Mouse (Mus musculus): ENCODE data around the gene Dnajb14. TPM values are rescaled to one million over a fixed set of nuclear protein-coding genes. Genes with fewer than 3 reads are reported as not detected.
"Not testable (repeated sequence)": the region's sequence is repeated elsewhere in the genome, so short reads cannot be mapped to it uniquely, and the experiment has no call there.

Dnajb14 gene
- polyA plus RNA-seq, 1 experiment from 2014 or later: 9.6 TPM

DNA sequence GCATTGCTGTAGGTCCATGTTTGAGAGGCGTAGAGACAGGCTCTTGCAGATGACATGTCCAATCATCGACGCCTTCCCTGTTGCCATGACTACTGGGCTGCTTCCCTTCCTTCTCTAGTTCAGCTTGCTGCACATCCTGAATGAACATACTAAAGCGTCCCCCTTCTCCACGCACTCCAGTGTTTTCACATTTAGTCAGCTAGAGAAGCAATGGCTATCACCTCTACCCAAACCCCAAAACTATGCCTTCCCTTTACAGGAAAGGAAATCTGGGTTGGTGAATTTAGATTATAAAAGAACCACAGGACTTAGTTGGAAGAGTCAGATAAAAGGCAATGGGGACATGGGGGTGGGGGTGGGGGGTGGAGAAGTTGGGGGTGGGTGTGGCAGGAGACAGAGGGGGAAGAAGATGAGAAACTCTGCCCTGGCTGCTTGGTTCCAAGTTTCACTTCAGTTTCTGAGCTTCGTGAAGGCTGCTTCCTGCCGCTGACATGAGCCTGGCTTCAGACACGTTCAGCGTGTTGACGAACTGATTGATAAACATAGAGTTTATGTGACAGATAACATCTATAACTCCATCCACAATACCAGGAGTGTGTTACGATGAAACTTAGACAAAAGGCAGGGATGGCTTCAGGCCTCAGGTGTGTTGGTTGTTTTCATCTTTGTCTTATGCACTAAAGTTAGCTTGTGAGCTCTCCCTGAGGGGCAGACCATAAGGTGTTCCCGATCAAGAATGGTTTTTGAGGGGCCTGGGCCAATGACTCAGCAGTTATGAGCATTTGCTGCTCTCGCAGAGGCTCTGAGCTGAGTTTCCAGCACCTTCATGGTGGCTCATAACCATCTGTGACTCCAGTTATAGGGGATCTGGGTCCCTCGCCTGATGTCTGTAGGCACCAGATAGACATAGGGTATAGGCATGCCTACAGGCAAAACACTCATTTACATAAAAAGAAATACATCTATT lies 85.7 kb downstream of the Dnajb14 start:
- Histone ChIP-seq H3K9ac (ENCODE audit: low read depth, low read length) (peak overlapping the region; percentile 25; the same call in 1 of the 2 replicates), H3K4me3 (ENCODE audit: low read length) (no peak overlapping the region), H3K36me3 (ENCODE audit: control insufficient read depth, insufficient read depth, low read length) (no peaks in the 10 kb centered on the region), H3K4me1 (ENCODE audit: control insufficient read depth, insufficient read depth, low read length) (peaks cover 25% of the 10 kb centered on the region), H3K27ac (ENCODE audit: low read length) (peak overlapping the region; percentile 46), H3K27me3 (replicated peaks; ENCODE audit: control insufficient read depth, insufficient read depth, low read length) (no peaks in the 10 kb centered on the region), H3K4me2 (ENCODE audit: low read depth, low read length) (no peak overlapping the region), H3K9me3 (ENCODE audit: control insufficient read depth, low read length) (no peaks in the 10 kb centered on the region)
- ATAC-seq: peak; percentile 56
- 62% methylated on average over 14 of the region's 14 CpGs for WGBS

DNA sequence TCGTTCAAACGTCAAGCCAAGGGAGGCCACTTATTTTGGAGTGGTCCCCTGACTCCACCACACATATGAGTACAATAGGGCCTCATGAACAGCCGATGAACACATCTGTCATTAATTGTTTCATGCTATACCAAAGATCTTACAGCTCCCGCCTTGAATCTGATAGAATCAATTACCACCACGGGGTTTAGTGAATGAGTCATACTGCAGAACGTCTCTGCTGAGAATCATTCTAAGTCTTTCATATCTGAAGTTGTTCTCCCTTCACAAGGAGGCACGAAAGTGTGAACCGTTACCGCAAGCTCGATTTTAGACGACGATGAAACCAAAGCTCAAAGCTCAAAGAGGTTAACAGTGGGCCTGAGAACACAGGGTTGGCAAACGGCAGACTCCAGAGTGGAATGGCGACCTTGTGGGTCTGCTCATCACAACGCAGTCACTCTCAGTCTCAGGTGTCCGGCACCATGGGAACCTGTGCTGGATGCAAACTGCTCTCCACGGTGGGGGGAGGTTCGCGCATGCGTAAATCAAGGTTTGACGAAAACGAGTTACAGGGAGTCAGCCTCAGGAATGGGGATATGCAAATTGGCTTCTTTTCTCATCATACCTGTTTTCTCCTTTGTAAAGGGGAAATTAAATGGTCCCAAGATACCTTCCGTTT lies 86.9 kb downstream of the Dnajb14 start:
- Histone ChIP-seq H3K27me3 (replicated peaks; ENCODE audit: control insufficient read depth, insufficient read depth, low read length) (no peaks in the 10 kb centered on the region), H3K4me3 (ENCODE audit: low read length) (no peak overlapping the region), H3K4me1 (ENCODE audit: control insufficient read depth, insufficient read depth, low read length) (peaks cover 25% of the 10 kb centered on the region), H3K9ac (ENCODE audit: low read depth, low read length) (no peak overlapping the region), H3K4me2 (ENCODE audit: low read depth, low read length) (no peak overlapping the region), H3K27ac (ENCODE audit: low read length) (no peak overlapping the region), H3K36me3 (ENCODE audit: control insufficient read depth, insufficient read depth, low read length) (no peaks in the 10 kb centered on the region), H3K9me3 (ENCODE audit: control insufficient read depth, low read length) (no peaks in the 10 kb centered on the region)
- 70% methylated on average over 23 of the region's 23 CpGs for WGBS
- ATAC-seq: no peak

DNA sequence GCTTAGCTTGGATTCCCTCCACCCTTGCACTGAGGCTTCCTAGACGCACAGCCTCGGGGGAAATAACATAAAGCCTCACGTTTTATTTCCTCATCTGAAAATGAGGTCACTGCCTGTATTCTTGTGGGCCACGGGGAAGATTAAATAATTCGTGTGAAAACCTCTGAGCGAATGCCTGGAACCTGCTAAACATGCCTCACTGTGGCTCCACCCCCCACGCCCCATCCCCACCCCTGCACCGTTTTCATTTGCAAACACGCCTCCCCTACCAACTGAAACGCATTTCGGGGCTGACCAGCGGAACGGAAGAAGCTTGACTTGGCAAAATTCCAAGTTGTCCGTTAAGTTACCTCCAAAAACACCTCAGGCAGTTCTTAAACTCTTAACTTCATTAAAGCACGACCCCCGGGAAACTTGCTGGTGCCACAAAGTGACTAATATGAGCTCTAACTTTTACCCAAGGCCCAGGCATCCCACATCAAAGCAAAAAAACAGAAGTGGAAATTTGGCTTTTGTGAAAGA lies 88.1 kb downstream of the Dnajb14 start:
- H3K4me3 ChIP-seq (ENCODE audit: low read length): peak overlapping the region; percentile 14; the same call in 1 of the 2 replicates
- 21% methylated on average over 16 of the region's 16 CpGs for WGBS
- H3K9me3 ChIP-seq (ENCODE audit: control insufficient read depth, low read length): no peaks in the 10 kb centered on the region
- no peak overlapping the region for H3K27ac ChIP-seq (ENCODE audit: low read length)
- ATAC-seq: no peak
- peak overlapping the region; percentile 52 for H3K4me2 ChIP-seq (ENCODE audit: low read depth, low read length)
- no peaks in the 10 kb centered on the region for H3K36me3 ChIP-seq (ENCODE audit: control insufficient read depth, insufficient read depth, low read length)
- H3K4me1 ChIP-seq (ENCODE audit: control insufficient read depth, insufficient read depth, low read length): peaks cover 25% of the 10 kb centered on the region
- H3K9ac ChIP-seq (ENCODE audit: low read depth, low read length): 0 out of 2 replicates have a peak overlapping the region, but pooled peaks have one; percentile 14
- H3K27me3 ChIP-seq (replicated peaks; ENCODE audit: control insufficient read depth, insufficient read depth, low read length): no peaks in the 10 kb centered on the region

DNA sequence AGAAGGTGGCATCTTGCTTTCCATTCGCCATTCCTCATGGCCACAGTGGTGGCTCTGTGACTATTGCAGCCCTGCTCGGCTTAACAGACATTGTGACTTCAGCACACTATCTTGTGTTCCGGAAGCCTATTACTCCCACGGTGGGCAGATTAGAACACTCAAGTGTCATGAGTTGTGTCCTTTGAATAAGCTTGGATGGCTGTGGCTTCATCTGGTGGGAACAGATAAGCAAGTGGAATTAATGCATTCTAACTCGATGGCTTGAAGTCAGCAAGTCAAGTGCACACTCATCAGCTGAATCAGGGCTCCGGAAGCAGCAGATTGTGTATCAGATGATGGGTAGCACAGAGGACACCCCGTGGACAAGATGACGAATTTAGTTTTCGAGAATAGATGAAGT lies 90.4 kb downstream of the Dnajb14 start:
- no peaks in the 10 kb centered on the region for H3K36me3 ChIP-seq (ENCODE audit: control insufficient read depth, insufficient read depth, low read length)
- no peak overlapping the region for H3K9ac ChIP-seq (ENCODE audit: low read depth, low read length)
- H3K27ac ChIP-seq (ENCODE audit: low read length): no peak overlapping the region
- no peaks in the 10 kb centered on the region for H3K9me3 ChIP-seq (ENCODE audit: control insufficient read depth, low read length)
- 0 out of 2 replicates have a peak, but pooled peaks have one; percentile 20 for ATAC-seq
- peaks cover 13% of the 10 kb centered on the region; the same call in 1 of the 2 replicates for H3K4me1 ChIP-seq (ENCODE audit: control insufficient read depth, insufficient read depth, low read length)
- 91% methylated on average over 9 of the region's 9 CpGs for WGBS
- no peak overlapping the region for H3K4me3 ChIP-seq (ENCODE audit: low read length)
- H3K27me3 ChIP-seq (replicated peaks; ENCODE audit: control insufficient read depth, insufficient read depth, low read length): no peaks in the 10 kb centered on the region
- H3K4me2 ChIP-seq (ENCODE audit: low read depth, low read length): no peak overlapping the region

DNA sequence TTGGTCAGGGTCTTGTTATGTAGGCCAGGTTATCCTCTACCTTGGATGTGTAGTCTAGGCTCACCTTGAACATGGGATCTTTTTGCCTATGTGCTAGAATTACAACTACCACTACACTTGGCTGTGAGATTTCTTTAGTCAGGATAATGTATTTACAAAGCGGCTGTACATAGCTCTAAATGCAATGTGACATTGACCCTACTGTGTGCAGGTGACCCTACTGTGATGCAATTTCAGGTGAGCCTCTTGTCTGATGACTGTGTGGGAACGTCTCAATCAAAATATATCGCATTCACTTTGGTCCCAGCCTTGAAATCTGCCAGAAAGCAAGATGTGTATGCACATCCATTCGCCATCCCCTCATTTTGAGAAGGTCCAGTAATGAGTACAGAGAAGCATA lies 90.9 kb downstream of the Dnajb14 start:
- no peaks in the 10 kb centered on the region for H3K36me3 ChIP-seq (ENCODE audit: control insufficient read depth, insufficient read depth, low read length)
- no peak overlapping the region for H3K4me3 ChIP-seq (ENCODE audit: low read length)
- no peaks in the 10 kb centered on the region for H3K27me3 ChIP-seq (replicated peaks; ENCODE audit: control insufficient read depth, insufficient read depth, low read length)
- no peak for ATAC-seq
- no peak overlapping the region for H3K27ac ChIP-seq (ENCODE audit: low read length)
- no peaks in the 10 kb centered on the region for H3K9me3 ChIP-seq (ENCODE audit: control insufficient read depth, low read length)
- H3K9ac ChIP-seq (ENCODE audit: low read depth, low read length): no peak overlapping the region
- 94% methylated on average over 4 of the region's 4 CpGs for WGBS
- H3K4me1 ChIP-seq (ENCODE audit: control insufficient read depth, insufficient read depth, low read length): peaks cover 8% of the 10 kb centered on the region; the same call in 1 of the 2 replicates
- H3K4me2 ChIP-seq (ENCODE audit: low read depth, low read length): no peak overlapping the region

DNA sequence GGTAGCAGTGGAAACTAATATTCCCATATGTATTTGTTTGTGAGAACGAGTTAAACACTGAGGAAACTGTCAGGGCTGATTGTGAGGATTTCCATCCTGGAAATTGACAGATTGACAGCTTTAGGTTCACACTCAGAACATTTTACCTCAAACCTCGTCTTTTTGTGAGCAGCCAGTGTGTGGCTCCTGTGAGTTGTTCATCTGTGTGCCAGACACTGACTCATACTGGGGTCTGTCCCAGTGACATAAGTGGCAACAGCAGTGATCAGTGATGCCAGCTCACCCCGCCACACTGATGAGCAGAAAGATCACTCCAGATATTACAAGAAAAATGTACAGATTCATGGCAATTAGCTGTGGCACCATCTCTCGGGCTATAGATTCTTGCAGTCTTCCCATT lies 92.0 kb downstream of the Dnajb14 start:
- no peak overlapping the region for H3K27ac ChIP-seq (ENCODE audit: low read length)
- H3K9me3 ChIP-seq (ENCODE audit: control insufficient read depth, low read length): no peaks in the 10 kb centered on the region
- H3K9ac ChIP-seq (ENCODE audit: low read depth, low read length): no peak overlapping the region
- H3K27me3 ChIP-seq (replicated peaks; ENCODE audit: control insufficient read depth, insufficient read depth, low read length): no peaks in the 10 kb centered on the region
- H3K4me3 ChIP-seq (ENCODE audit: low read length): no peak overlapping the region
- H3K36me3 ChIP-seq (ENCODE audit: control insufficient read depth, insufficient read depth, low read length): no peaks in the 10 kb centered on the region
- H3K4me2 ChIP-seq (ENCODE audit: low read depth, low read length): no peak overlapping the region
- peaks cover 6% of the 10 kb centered on the region; the same call in 1 of the 2 replicates for H3K4me1 ChIP-seq (ENCODE audit: control insufficient read depth, insufficient read depth, low read length)
- 78% methylated on average over 4 of the region's 4 CpGs for WGBS
- no peak for ATAC-seq

DNA sequence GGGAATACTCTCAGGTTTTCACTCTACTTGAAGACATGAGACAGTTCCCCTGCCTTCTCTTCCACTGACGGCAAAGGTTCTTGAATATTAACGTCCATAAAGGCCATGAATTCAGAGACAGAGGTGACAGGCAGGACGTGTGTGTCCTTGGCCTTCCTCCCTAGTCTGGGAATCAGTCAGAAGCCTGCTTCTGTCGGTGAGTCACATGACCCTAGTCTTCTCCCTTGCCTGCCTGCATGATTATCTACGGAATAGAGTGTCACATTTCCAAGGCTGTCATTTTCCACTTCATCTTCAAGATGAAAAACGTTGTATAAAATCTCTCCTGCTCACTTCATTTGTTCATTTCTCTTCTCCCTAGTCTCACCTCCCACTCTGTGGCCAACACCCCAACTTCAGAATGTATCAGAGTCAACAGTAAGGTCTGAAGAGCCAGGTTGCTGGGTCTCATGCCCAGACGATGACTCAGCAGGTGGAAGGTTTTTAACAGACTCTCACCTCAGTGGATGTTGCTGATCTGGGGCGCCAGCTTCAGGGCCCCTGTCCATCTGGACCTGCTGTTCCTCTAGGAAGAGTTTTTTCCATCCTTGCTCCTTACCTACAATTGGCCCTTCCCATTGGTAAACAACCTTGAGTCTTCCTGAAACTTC lies 94.4 kb downstream of the Dnajb14 start:
- Histone ChIP-seq H3K27me3 (replicated peaks; ENCODE audit: control insufficient read depth, insufficient read depth, low read length) (no peaks in the 10 kb centered on the region), H3K36me3 (ENCODE audit: control insufficient read depth, insufficient read depth, low read length) (no peaks in the 10 kb centered on the region), H3K4me3 (ENCODE audit: low read length) (no peak overlapping the region), H3K4me2 (ENCODE audit: low read depth, low read length) (no peak overlapping the region), H3K9ac (ENCODE audit: low read depth, low read length) (no peak overlapping the region), H3K9me3 (ENCODE audit: control insufficient read depth, low read length) (no peaks in the 10 kb centered on the region), H3K4me1 (ENCODE audit: control insufficient read depth, insufficient read depth, low read length) (no peaks in the 10 kb centered on the region), H3K27ac (ENCODE audit: low read length) (no peak overlapping the region)
- 0 out of 2 replicates have a peak, but pooled peaks have one; percentile 46 for ATAC-seq
- WGBS: 61% methylated on average over 8 of the region's 8 CpGs

DNA sequence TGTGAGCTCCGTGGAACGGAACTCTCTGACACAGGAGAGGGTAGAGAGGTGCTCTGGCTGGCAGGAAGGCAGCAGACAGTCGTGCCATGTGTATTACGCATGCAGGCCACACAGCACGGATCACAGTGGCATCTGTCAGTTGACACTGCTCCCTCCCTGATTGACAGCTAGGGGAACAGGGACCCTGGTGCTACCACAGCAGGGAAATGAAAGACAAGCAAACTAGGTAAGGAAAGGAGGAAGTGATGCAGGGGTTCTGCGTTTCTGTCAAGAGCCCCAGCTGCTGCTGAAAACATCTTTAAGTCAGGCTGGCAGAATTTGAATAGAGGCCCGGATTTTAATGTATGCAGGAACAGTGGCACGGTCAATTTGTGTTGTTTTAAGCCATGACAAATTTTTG lies 96.0 kb downstream of the Dnajb14 start:
- H3K9ac ChIP-seq (ENCODE audit: low read depth, low read length): no peak overlapping the region
- no peaks in the 10 kb centered on the region for H3K36me3 ChIP-seq (ENCODE audit: control insufficient read depth, insufficient read depth, low read length)
- H3K4me2 ChIP-seq (ENCODE audit: low read depth, low read length): no peak overlapping the region
- ATAC-seq: no peak
- no peak overlapping the region for H3K27ac ChIP-seq (ENCODE audit: low read length)
- H3K27me3 ChIP-seq (replicated peaks; ENCODE audit: control insufficient read depth, insufficient read depth, low read length): no peaks in the 10 kb centered on the region
- H3K4me3 ChIP-seq (ENCODE audit: low read length): no peak overlapping the region
- H3K4me1 ChIP-seq (ENCODE audit: control insufficient read depth, insufficient read depth, low read length): no peaks in the 10 kb centered on the region
- no peaks in the 10 kb centered on the region for H3K9me3 ChIP-seq (ENCODE audit: control insufficient read depth, low read length)
- 74% methylated on average over 8 of the region's 8 CpGs for WGBS

DNA sequence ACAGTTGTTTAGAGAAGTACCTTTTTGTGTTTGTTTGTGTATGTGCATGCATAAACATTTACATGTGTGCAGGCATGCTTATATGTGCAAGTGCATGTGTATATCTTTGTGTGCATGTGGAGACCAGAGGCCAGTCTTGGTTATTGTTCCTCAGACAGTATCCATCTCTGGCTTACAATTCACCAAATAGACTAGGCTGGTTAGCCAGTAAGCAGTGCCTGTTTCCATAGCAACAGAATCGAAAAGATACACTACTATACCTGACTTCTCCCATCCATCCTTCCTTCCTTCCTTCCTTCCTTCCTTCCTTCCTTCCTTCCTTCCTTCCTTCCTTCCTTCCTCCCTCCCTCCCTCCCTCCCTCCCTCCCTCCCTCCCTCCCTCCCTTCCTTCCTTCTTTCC lies 96.5 kb downstream of the Dnajb14 start:
- H3K27me3 ChIP-seq (replicated peaks; ENCODE audit: control insufficient read depth, insufficient read depth, low read length); H3K36me3 ChIP-seq (ENCODE audit: control insufficient read depth, insufficient read depth, low read length); H3K4me3 ChIP-seq (ENCODE audit: low read length); H3K9me3 ChIP-seq (ENCODE audit: control insufficient read depth, low read length); H3K27ac ChIP-seq (ENCODE audit: low read length); H3K9ac ChIP-seq (ENCODE audit: low read depth, low read length); H3K4me1 ChIP-seq (ENCODE audit: control insufficient read depth, insufficient read depth, low read length); H3K4me2 ChIP-seq (ENCODE audit: low read depth, low read length); ATAC-seq: not testable (repeated sequence)
- 60% methylated on average over 1 of the region's 1 CpGs for WGBS

Data from intestine, embryonic 16.5 days (tissue).